Mouse (Mus musculus) R1 (cell line): ENCODE results near the gene Lrrc1.
"Not testable (repeated sequence)": the region's sequence is repeated elsewhere in the genome, so short reads cannot be mapped to it uniquely, and the experiment has no call there.

ENCODE experiments used
- DNase-seq: peaks from one replicate; pipeline ENCODE4 v3.0.0-alpha.2; 2018; ENCODE audit warnings: low read depth, low spot score

Lrrc1 gene

GRCm38 (mm10) chr9:77544354-77545067 is at the start of gene Lrrc1:
Lrrc1 (minus strand) TSS chr9:77544870.
- DNase-seq: peak; percentile 85

- no peak for DNase-seq
These were observed 47.8 kb upstream of the Lrrc1 start for GRCm38 (mm10) chr9:77592423-77592822.

GRCm38 (mm10) chr9:77589496-77589895 is 44.8 kb upstream of the Lrrc1 start:
- DNase-seq: no peak

GRCm38 (mm10) chr9:77587616-77588015 is 42.9 kb upstream of the Lrrc1 start:
- no peak for DNase-seq

- no peak for DNase-seq
These were observed 42.3 kb upstream of the Lrrc1 start for GRCm38 (mm10) chr9:77586806-77587591.

- DNase-seq: no peak
These were observed 40.1 kb upstream of the Lrrc1 start for GRCm38 (mm10) chr9:77584746-77585145.

GRCm38 (mm10) chr9:77583302-77583701 is 38.6 kb upstream of the Lrrc1 start:
- no peak for DNase-seq

- DNase-seq: no peak
These were observed 35.2 kb upstream of the Lrrc1 start for GRCm38 (mm10) chr9:77579827-77580226.

- no peak for DNase-seq
These were observed 33.3 kb upstream of the Lrrc1 start for GRCm38 (mm10) chr9:77577931-77578330.

GRCm38 (mm10) chr9:77577409-77577808 is 32.7 kb upstream of the Lrrc1 start:
- DNase-seq: no peak

GRCm38 (mm10) chr9:77576320-77576719 is 31.6 kb upstream of the Lrrc1 start:
- DNase-seq: no peak

- DNase-seq: not testable (repeated sequence)
These were observed 30.3 kb upstream of the Lrrc1 start for GRCm38 (mm10) chr9:77574996-77575395.

- no peak for DNase-seq
These were observed 27.2 kb upstream of the Lrrc1 start for GRCm38 (mm10) chr9:77571851-77572250.

GRCm38 (mm10) chr9:77568789-77569506 is 24.3 kb upstream of the Lrrc1 start:
- DNase-seq: no peak

GRCm38 (mm10) chr9:77561827-77562226 is 17.2 kb upstream of the Lrrc1 start:
- no peak for DNase-seq

GRCm38 (mm10) chr9:77557963-77558362 is 13.3 kb upstream of the Lrrc1 start:
- no peak for DNase-seq

- no peak for DNase-seq
These were observed 12.5 kb upstream of the Lrrc1 start for GRCm38 (mm10) chr9:77557181-77557580.

- no peak for DNase-seq
These were observed 11.8 kb upstream of the Lrrc1 start for GRCm38 (mm10) chr9:77556435-77556834.

GRCm38 (mm10) chr9:77553465-77553864 is 8.8 kb upstream of the Lrrc1 start:
- DNase-seq: no peak

- DNase-seq: peak; percentile 64
These were observed 6.4 kb upstream of the Lrrc1 start for GRCm38 (mm10) chr9:77551036-77551512.

GRCm38 (mm10) chr9:77546010-77546409 is 1.3 kb upstream of the Lrrc1 start:
- peak; percentile 68 for DNase-seq

- DNase-seq: no peak
These were observed 375 bp upstream of the Lrrc1 start for GRCm38 (mm10) chr9:77545068-77545421.
